Mouse (Mus musculus) neural tube, embryonic 11.5 days (tissue): ENCODE data around the gene Flt3l. TPM values are rescaled to one million over a fixed set of nuclear protein-coding genes. Genes with fewer than 3 reads are reported as not detected.
"Not testable (repeated sequence)": the region's sequence is repeated elsewhere in the genome, so short reads cannot be mapped to it uniquely, and the experiment has no call there.

ENCODE experiments used
- ATAC-seq: fragments of 200-750 bp; cut with Nextera tagmentation; 2 replicates; pipeline ENCODE4 v1.8.0; 2017; ENCODE audit warnings: moderate number of reproducible peaks, mild to moderate bottlenecking, moderate TSS enrichment, moderate library complexity; ENCODE audit not compliant: insufficient read depth, low FRiP score, low TSS enrichment
- DNase-seq: peaks from one replicate; pipeline ENCODE4 v3.0.0-alpha.2; 2015; ENCODE audit warnings: low spot score
- H3K27ac ChIP-seq: fragments of 300-500 bp; sonication (generic); 2 replicates; pipeline ENCODE4 v1.5.1; 2014; ENCODE audit warnings: low read depth, mild to moderate bottlenecking, low read length
- H3K27me3 ChIP-seq: fragments of 300-500 bp; sonication (generic); 2 replicates; pipeline ENCODE4 v1.6.1; 2014; ENCODE audit warnings: mild to moderate bottlenecking, low read length, mixed read lengths; ENCODE audit not compliant: control insufficient read depth, insufficient read depth
- H3K36me3 ChIP-seq: fragments of 300-500 bp; sonication (generic); 2 replicates; pipeline ENCODE4 v1.6.1; 2014; ENCODE audit warnings: mild to moderate bottlenecking, low read length, moderate library complexity, mixed read lengths; ENCODE audit not compliant: control insufficient read depth, insufficient read depth
- H3K4me1 ChIP-seq: fragments of 300-500 bp; sonication (generic); 2 replicates; pipeline ENCODE4 v1.6.1; 2014; ENCODE audit warnings: low read length, mixed read lengths; ENCODE audit not compliant: control insufficient read depth, insufficient read depth
- H3K4me2 ChIP-seq: fragments of 300-500 bp; sonication (generic); 2 replicates; pipeline ENCODE4 v1.6.1; 2014; ENCODE audit warnings: low read depth, mild to moderate bottlenecking, moderate library complexity
- H3K4me3 ChIP-seq: fragments of 300-500 bp; sonication (generic); 2 replicates; pipeline ENCODE4 v1.5.1; 2014; ENCODE audit warnings: low read depth, low read length
- H3K9ac ChIP-seq: fragments of 300-500 bp; sonication (generic); 2 replicates; pipeline ENCODE4 v1.6.1; 2014; ENCODE audit warnings: mild to moderate bottlenecking, low read length
- H3K9me3 ChIP-seq: fragments of 300-500 bp; sonication (generic); 2 replicates; pipeline ENCODE4 v1.6.1; 2016; ENCODE audit warnings: low read length; ENCODE audit not compliant: control insufficient read depth
- WGBS: fragments of 180-500 bp; shearing (Covaris S2); extraction: QIAGEN DNeasy Blood & Tissue Kit; methylation state at CpG from one replicate; pipeline ENCODE4 v1.1.7; 2014; 5-methylcytosine and 5-hydroxymethylcytosine counted together
- polyA plus RNA-seq: library from polyadenylated mRNA; unstranded; fragments of >200 nt; fragmentation: Nextera tagmentation; extraction: Ambion mirVana; gene quantifications from 2 replicates; pipeline ENCODE4 v1.2.1, GENCODE M21; 2014

Gene Flt3l
- polyA plus RNA-seq, 1 experiment from 2014 or later, result 0.76 TPM

- peaks cover 11% of the 10 kb centered on the region; the same call in 1 of the 2 replicates for H3K4me1 ChIP-seq
- 87% methylated on average over 5 of the region's 5 CpGs for WGBS
- H3K4me2 ChIP-seq, result no peak overlapping the region
- peaks cover 27% of the 10 kb centered on the region for H3K36me3 ChIP-seq
- H3K27me3 ChIP-seq, result no peaks in the 10 kb centered on the region
- H3K9me3 ChIP-seq, result no peaks in the 10 kb centered on the region
- no peak for ATAC-seq
- DNase-seq, result no peak
- 0 out of 2 replicates have a peak overlapping the region, but pooled peaks have one; percentile 6 for H3K4me3 ChIP-seq
- H3K27ac ChIP-seq, result no peak overlapping the region
- no peak overlapping the region for H3K9ac ChIP-seq
Observed at GRCm38 (mm10) chr7:45119780-45120709, 16.2 kb downstream of the Flt3l start.

DNA sequence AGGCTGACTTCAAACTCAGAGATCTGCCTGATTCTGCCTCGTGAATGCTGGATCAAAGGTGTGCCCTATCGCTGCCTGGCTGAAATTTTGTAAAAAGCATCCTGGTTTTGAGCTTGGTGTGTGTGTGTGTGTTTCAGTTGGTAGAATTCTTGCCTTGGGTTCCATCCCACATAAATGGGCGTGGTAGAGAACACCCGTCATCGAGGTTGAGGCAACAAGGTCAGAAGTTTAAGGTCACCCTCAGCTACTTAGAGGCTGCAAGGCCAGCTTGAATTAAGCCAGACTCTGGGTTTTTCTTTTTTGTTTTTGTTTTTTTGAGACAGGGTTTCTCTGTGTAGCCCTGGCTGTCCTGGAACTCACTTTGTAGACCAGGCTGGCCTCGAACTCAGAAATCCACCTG, 17.9 kb downstream of the Flt3l start:
- Histone ChIP-seq H3K36me3 (peaks cover 27% of the 10 kb centered on the region), H3K9me3 (no peaks in the 10 kb centered on the region), H3K4me2 (no peak overlapping the region), H3K27me3 (no peaks in the 10 kb centered on the region), H3K4me1 (peaks cover 8% of the 10 kb centered on the region; the same call in 1 of the 2 replicates), H3K27ac (no peak overlapping the region), H3K9ac (no peak overlapping the region), H3K4me3 (no peak overlapping the region)
- ATAC-seq, result no peak
- WGBS, result 93% methylated on average over 6 of the region's 6 CpGs
- no peak for DNase-seq

DNA sequence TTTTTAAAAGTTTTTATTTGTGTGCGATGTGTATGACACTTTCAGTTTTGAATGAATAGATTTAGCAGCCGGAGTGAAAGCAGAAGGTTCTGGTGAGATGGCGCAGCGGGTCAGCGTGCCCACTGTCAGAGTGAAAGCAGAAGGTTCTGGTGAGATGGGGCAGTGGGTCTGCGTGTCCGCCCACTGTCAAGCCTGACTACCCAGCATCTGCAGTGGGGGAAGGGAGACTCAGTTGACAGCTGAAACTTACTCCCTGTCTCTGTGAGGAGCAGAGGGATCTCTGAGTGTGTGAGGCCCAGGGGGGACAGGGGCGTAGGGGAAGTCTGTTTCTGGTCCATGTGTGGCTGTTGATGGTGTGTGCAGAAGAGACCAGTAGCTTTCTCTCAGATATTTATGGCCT, 18.7 kb downstream of the Flt3l start:
- ATAC-seq (no peak), DNase-seq (no peak)
- no peaks in the 10 kb centered on the region for H3K9me3 ChIP-seq
- H3K4me3 ChIP-seq, result 0 out of 2 replicates have a peak overlapping the region, but pooled peaks have one; percentile 5
- H3K27me3 ChIP-seq, result no peaks in the 10 kb centered on the region
- peaks cover 2% of the 10 kb centered on the region; the same call in 1 of the 2 replicates for H3K4me1 ChIP-seq
- H3K27ac ChIP-seq, result no peak overlapping the region
- H3K4me2 ChIP-seq, result no peak overlapping the region
- 89% methylated on average over 8 of the region's 8 CpGs for WGBS
- no peak overlapping the region; the same call in 1 of the 2 replicates for H3K9ac ChIP-seq
- peaks cover 23% of the 10 kb centered on the region for H3K36me3 ChIP-seq

- no peak for DNase-seq
- peaks cover 2% of the 10 kb centered on the region; the same call in 1 of the 2 replicates for H3K36me3 ChIP-seq
Observed at GRCm38 (mm10) chr7:45113476-45113875, 22.8 kb downstream of the Flt3l start.

DNA sequence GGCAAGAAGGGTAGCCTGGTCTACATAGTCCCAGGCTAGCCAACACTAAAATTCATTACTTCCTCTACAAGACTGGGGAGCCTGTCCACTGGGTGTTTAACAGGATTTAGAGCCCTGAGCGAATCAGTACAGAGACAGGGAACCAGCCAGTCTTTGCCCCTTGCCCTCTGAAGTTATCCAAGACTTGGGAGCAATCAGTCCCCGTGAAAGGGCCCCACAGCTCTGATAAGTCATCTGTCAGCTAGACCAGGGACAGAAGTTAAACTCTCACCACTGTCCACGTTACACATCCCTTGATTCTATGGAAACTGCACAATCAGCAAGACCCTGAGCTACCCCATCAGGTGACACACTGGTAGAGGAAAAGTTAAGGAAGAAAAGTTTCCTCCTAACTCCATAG, 23.7 kb downstream of the Flt3l start:
- no peaks in the 10 kb centered on the region for H3K4me1 ChIP-seq
- WGBS, result 75% methylated on average over 3 of the region's 3 CpGs
- H3K4me3 ChIP-seq, result no peak overlapping the region
- H3K9ac ChIP-seq, result no peak overlapping the region
- H3K9me3 ChIP-seq, result no peaks in the 10 kb centered on the region
- H3K27me3 ChIP-seq, result no peaks in the 10 kb centered on the region
- H3K36me3 ChIP-seq, result no peaks in the 10 kb centered on the region
- no peak for DNase-seq
- ATAC-seq, result no peak
- H3K27ac ChIP-seq, result no peak overlapping the region
- no peak overlapping the region for H3K4me2 ChIP-seq

More at GRCm38 (mm10) chr7:45113476-45113875, 22.8 kb downstream of the Flt3l start:
- Histone ChIP-seq H3K9ac (no peak overlapping the region), H3K27me3 (no peaks in the 10 kb centered on the region), H3K4me1 (no peaks in the 10 kb centered on the region), H3K4me3 (no peak overlapping the region), H3K27ac (no peak overlapping the region), H3K4me2 (no peak overlapping the region), H3K9me3 (no peaks in the 10 kb centered on the region)
- no peak for ATAC-seq
- 80% methylated on average over 2 of the region's 2 CpGs for WGBS

DNA sequence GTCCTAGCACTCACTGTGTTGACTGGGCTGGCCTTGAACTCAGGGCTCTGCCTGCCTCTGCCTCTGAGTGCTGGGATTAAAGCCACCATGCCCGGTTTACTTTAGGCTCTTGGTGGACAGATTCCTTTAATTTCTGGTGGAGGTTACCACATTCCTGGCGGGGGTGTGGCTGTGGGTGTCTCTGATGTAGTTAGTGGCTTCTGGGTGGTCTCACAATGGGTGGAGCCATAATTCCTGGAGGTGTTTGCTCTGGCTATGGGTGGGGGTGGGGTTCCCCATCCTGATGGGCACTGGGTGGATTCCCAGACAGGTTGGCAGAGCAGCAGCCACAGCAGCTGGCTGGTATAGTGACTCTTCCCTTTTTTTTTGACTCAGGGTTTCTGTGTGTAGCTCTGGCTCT, 24.3 kb downstream of the Flt3l start:
- no peak overlapping the region for H3K27ac ChIP-seq
- DNase-seq, result no peak
- H3K4me1 ChIP-seq, result no peaks in the 10 kb centered on the region
- H3K36me3 ChIP-seq, result no peaks in the 10 kb centered on the region
- H3K4me3 ChIP-seq, result no peak overlapping the region
- H3K4me2 ChIP-seq, result no peak overlapping the region
- no peaks in the 10 kb centered on the region for H3K9me3 ChIP-seq
- H3K27me3 ChIP-seq, result no peaks in the 10 kb centered on the region
- ATAC-seq, result no peak
- WGBS, result 68% methylated on average over 2 of the region's 2 CpGs
- H3K9ac ChIP-seq, result no peak overlapping the region

DNA sequence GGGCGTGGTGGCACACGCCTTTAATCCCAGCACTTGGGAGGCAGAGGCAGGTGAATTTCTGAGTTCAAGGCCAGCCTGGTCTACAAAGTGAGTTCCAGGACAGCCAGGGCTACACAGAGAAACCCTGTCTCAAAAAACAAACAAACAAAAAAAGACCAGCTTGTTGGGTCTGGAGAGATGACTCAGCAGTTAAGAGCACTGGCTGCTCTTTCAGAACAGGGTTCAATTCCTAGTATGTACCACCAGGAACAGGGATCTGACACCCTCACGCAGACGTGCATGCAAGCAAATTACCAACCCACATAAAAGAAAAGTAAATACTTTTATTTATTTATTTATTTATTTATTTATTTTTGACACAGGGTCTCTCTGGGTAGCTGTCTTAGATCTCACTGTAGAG, 26.1 kb downstream of the Flt3l start:
- H3K4me2 ChIP-seq, DNase-seq, H3K4me3 ChIP-seq, H3K27me3 ChIP-seq, H3K27ac ChIP-seq, H3K9ac ChIP-seq, H3K4me1 ChIP-seq, ATAC-seq, H3K9me3 ChIP-seq, H3K36me3 ChIP-seq: not testable (repeated sequence)
- WGBS, result 92% methylated on average over 4 of the region's 4 CpGs

DNA sequence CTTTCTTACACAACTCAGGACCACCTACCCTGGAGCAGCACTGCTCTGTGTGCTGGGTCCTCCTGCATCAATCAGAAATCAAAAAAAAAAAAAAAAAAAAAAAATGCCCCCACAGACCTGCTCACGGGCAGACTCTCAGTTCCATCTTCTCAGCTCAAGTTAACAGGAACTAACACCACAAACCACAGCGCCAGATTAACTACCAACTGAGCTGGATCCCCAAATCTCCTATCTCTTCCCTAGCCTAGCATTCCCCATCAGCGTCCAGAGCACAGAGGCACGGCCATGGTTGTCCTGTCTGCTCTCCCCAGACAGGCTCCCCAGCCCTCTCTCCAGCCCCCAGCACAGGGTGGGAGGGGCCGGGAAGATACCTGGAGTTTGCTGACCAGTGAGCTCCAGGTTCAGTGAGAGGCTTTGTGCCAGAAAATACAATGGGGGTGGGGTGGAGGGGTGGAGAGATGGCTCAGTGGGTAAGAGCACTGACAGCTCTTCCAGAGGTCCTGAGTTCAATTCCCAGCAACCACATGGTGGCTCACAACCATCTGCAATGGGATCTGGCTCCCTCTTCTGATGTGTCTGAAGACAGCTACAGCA, 29.1 kb downstream of the Flt3l start:
- Histone ChIP-seq H3K27me3 (no peaks in the 10 kb centered on the region), H3K9me3 (no peaks in the 10 kb centered on the region), H3K4me1 (peaks cover 3% of the 10 kb centered on the region; the same call in 1 of the 2 replicates), H3K9ac (no peak overlapping the region), H3K36me3 (no peaks in the 10 kb centered on the region), H3K4me3 (no peak overlapping the region), H3K4me2 (no peak overlapping the region), H3K27ac (no peak overlapping the region)
- no peak for DNase-seq
- WGBS, result 57% methylated on average over 5 of the region's 5 CpGs
- ATAC-seq, result no peak
